Mouse (Mus musculus): ENCODE results near the gene Gm906. TPM values are rescaled to one million over a fixed set of nuclear protein-coding genes. Genes with fewer than 3 reads are reported as not detected.
"Not testable (repeated sequence)": the region's sequence is repeated elsewhere in the genome, so short reads cannot be mapped to it uniquely, and the experiment has no call there.

Gm906 gene
- polyA plus RNA-seq (2012; fragmentation: generic; extraction: Trizol) = not detected
- long read RNA-seq, experiment 1 = 0 reads
- long read RNA-seq, experiment 2 = 0 reads

DNA sequence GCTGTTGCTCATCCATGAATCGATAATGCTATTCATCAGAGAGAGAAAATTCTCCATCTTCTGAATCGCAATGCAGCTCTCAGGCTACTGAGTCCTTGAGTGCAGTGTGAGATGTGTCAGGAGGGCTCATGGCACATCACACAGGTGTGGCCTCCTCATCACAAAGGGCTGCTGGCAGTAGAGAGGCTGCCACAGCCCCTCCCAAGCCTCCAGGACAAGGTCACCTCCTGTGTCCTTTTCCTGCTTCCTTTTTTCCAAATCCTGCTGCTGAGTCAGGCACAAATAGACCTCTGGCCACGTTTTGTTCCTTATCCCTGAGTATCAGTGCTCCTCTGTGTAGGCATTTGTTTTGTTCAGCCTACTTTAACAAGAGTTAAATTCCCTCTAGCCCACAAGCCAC, at the start of gene Gm906:
Gm906 (minus strand) TSS at position 101 of the 400 bp plus-strand sequence.
- H3K79me2 ChIP-seq (ENCODE audit: control insufficient read depth, insufficient read depth); H3ac ChIP-seq (ENCODE audit: control insufficient read depth, insufficient read length, low read depth); H3K79me3 ChIP-seq (ENCODE audit: low read depth); H3K4me3 ChIP-seq (ENCODE audit: insufficient read depth, poor library complexity, severe bottlenecking); H3K27me3 ChIP-seq (ENCODE audit: control insufficient read depth, insufficient read depth, insufficient read length); H3K36me3 ChIP-seq (ENCODE audit: control insufficient read depth, insufficient read depth): not testable (repeated sequence)

DNA sequence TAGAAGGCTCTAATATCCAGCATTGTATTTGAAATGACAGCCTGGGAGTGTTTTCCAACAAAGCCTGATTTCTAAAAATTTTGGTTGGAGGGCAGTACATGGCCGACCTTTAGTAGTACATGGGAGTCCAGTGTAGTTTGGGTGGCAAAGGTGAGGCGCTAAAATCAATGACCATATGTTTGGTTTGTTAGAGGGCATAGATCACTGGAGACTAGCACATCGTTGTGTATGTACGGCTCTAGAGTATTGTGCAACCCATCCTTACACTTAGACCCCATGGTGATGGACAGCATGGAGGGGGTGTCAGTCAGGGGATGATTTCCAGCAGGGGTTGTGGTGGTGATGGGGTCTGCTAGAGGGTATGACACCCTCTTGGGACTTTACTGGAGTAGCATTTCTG, 33.2 kb upstream of the Gm906 start:
- not testable (repeated sequence) for H3K79me3 ChIP-seq (ENCODE audit: low read depth); H3K4me3 ChIP-seq (ENCODE audit: insufficient read depth, poor library complexity, severe bottlenecking); H3ac ChIP-seq (ENCODE audit: control insufficient read depth, insufficient read length, low read depth); H3K36me3 ChIP-seq (ENCODE audit: control insufficient read depth, insufficient read depth); H3K27me3 ChIP-seq (ENCODE audit: control insufficient read depth, insufficient read depth, insufficient read length); H3K79me2 ChIP-seq (ENCODE audit: control insufficient read depth, insufficient read depth)

DNA sequence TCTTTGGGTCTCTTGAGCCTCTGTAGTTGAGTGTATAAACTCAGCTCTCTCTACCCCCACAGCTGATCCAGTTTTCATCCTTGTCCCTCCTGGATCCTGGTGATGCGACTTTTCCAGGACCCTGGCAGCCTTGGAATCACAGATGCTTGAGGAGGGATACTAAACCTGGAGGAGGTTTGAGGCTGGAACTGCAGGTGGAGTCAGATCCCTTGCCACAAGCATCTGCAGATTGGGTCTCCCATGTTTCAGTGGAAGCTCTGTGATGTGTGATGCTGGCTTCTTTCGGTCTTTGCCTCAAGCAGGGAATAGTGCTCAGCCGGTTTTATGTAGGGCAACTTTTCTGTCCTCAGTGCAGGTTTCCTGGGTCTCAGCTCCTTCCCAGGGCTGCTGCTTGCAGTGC, 13.6 kb downstream of the Gm906 start:
- Histone ChIP-seq H3K27me3 (ENCODE audit: control insufficient read depth, insufficient read depth, insufficient read length) (no peaks in the 10 kb centered on the region), H3ac (ENCODE audit: control insufficient read depth, insufficient read length, low read depth) (no peak overlapping the region), H3K4me3 (ENCODE audit: insufficient read depth, poor library complexity, severe bottlenecking) (no peak overlapping the region), H3K79me2 (ENCODE audit: control insufficient read depth, insufficient read depth) (no peaks in the 10 kb centered on the region), H3K79me3 (ENCODE audit: low read depth) (no peaks in the 10 kb centered on the region), H3K36me3 (ENCODE audit: control insufficient read depth, insufficient read depth) (no peaks in the 10 kb centered on the region)
- no peak for TF ChIP-seq USF1 (IDR thresholded peaks at IDR 0.05; ENCODE audit: low read depth)
- TF ChIP-seq MYOG (IDR thresholded peaks at IDR 0.05; ENCODE audit: control insufficient read depth, extremely low read depth, insufficient read length) = no peak
- no peak for TF ChIP-seq CEBPB (IDR thresholded peaks at IDR 0.05; ENCODE audit: low read depth)
- TF ChIP-seq MAX (IDR thresholded peaks at IDR 0.05) = no peak
- TF ChIP-seq FOSL1 (IDR thresholded peaks at IDR 0.05; ENCODE audit: insufficient read depth, low read length, poor library complexity, severe bottlenecking) = no peak
- TF ChIP-seq CTCF (IDR thresholded peaks at IDR 0.05; ENCODE audit: control insufficient read depth, insufficient read depth, insufficient read length) = no peak
- no peak for TF ChIP-seq MYOD1 (IDR thresholded peaks at IDR 0.05; ENCODE audit: control insufficient read depth, insufficient read length, low read depth)

DNA sequence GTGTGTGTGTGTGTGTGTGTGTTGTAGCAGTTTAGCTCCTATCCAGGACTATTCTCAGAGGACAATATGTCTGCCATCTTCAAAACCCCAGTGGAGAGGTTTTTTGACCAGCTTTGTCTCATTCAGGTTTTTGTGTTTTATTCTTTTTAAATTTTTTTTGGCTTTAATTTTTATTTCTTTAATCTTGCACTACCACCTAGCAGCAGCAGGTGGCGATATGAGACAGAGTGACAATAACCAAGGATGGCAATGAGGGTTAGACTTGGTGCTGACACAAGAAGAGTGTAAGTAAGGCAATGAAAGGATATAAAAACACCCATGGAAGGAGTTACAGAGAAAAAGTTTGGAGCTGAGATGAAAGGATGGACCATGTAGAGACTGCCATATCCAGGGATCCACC, 38.3 kb downstream of the Gm906 start:
- not testable (repeated sequence) for H3K4me3 ChIP-seq (ENCODE audit: insufficient read depth, poor library complexity, severe bottlenecking); H3K36me3 ChIP-seq (ENCODE audit: control insufficient read depth, insufficient read depth); H3ac ChIP-seq (ENCODE audit: control insufficient read depth, insufficient read length, low read depth); H3K79me3 ChIP-seq (ENCODE audit: low read depth); H3K27me3 ChIP-seq (ENCODE audit: control insufficient read depth, insufficient read depth, insufficient read length); H3K79me2 ChIP-seq (ENCODE audit: control insufficient read depth, insufficient read depth)

DNA sequence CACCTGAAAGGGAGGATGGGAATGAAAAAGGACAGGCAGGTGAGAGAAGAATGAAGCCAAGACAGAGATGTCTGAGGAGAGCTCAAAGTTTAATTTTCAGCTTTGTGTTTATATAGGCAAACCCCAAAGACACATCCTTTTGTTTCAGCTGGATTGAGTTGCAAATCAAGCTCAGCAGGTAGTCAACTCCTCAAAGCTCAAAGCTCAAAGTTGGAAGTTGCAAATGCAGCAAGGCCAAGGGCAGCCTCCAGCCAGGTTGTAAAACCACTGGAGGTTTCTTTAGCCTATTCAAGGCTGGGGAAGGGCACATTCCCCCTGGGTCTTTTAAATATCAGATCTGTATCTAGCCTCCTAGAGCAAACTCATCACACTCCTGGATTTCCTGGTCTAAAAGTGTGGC, 39.9 kb downstream of the Gm906 start:
- not testable (repeated sequence) for H3K79me3 ChIP-seq (ENCODE audit: low read depth); H3ac ChIP-seq (ENCODE audit: control insufficient read depth, insufficient read length, low read depth); H3K79me2 ChIP-seq (ENCODE audit: control insufficient read depth, insufficient read depth); H3K27me3 ChIP-seq (ENCODE audit: control insufficient read depth, insufficient read depth, insufficient read length); H3K4me3 ChIP-seq (ENCODE audit: insufficient read depth, poor library complexity, severe bottlenecking); H3K36me3 ChIP-seq (ENCODE audit: control insufficient read depth, insufficient read depth)

DNA sequence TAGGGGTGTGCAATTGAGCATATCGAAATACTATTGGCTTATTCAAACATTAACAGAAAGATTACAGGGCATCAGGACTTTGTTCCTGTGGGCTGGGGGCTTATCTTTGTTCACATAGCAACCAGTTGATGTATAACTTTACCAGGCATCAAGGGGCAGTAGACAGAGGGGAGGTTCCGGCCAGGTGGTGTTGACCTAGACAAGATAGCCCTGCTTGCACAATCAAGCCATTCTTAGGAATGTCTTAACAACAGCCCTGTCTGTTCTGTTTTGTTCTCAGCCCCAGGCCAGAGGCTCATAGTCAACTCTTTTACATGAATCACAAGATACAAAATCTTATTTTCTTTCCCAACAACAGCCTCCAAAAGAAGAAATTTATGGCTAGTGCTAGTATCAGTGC, 40.5 kb downstream of the Gm906 start:
- not testable (repeated sequence) for H3K79me3 ChIP-seq (ENCODE audit: low read depth); H3ac ChIP-seq (ENCODE audit: control insufficient read depth, insufficient read length, low read depth); H3K27me3 ChIP-seq (ENCODE audit: control insufficient read depth, insufficient read depth, insufficient read length); H3K4me3 ChIP-seq (ENCODE audit: insufficient read depth, poor library complexity, severe bottlenecking); H3K79me2 ChIP-seq (ENCODE audit: control insufficient read depth, insufficient read depth); H3K36me3 ChIP-seq (ENCODE audit: control insufficient read depth, insufficient read depth)

DNA sequence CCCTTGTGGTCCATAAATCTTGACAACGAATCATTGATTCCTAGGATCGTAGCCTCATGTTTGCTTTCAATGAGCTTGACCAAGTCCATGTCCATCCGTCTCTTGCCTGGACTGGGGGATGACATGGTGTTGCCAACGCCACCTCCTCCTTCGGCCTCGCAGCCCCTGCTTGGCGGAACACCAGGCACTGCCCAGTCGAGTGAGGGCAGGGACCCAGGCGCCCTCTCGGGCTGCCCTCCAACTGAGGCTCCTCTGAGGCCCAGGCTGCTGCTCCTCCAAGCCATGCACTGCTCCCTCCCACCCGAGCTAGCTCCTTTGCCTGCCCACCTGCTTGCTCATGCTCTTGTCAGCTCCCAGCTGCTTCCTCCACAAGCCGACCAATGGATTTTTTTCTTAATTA, 42.1 kb downstream of the Gm906 start:
- no peaks in the 10 kb centered on the region for H3K36me3 ChIP-seq (ENCODE audit: control insufficient read depth, insufficient read depth)
- TF ChIP-seq CTCF (IDR thresholded peaks at IDR 0.05; ENCODE audit: control insufficient read depth, insufficient read depth, insufficient read length) (no peak), MAX (IDR thresholded peaks at IDR 0.05) (no peak), MYOG (IDR thresholded peaks at IDR 0.05; ENCODE audit: control insufficient read depth, extremely low read depth, insufficient read length) (no peak), USF1 (IDR thresholded peaks at IDR 0.05; ENCODE audit: low read depth) (no peak), CEBPB (IDR thresholded peaks at IDR 0.05; ENCODE audit: low read depth) (no peak), MYOD1 (IDR thresholded peaks at IDR 0.05; ENCODE audit: control insufficient read depth, insufficient read length, low read depth) (no peak), FOSL1 (IDR thresholded peaks at IDR 0.05; ENCODE audit: insufficient read depth, low read length, poor library complexity, severe bottlenecking) (no peak)
- H3K79me3 ChIP-seq (ENCODE audit: low read depth) = no peaks in the 10 kb centered on the region
- no peaks in the 10 kb centered on the region for H3K79me2 ChIP-seq (ENCODE audit: control insufficient read depth, insufficient read depth)
- no peaks in the 10 kb centered on the region for H3K27me3 ChIP-seq (ENCODE audit: control insufficient read depth, insufficient read depth, insufficient read length)
- H3ac ChIP-seq (ENCODE audit: control insufficient read depth, insufficient read length, low read depth) = no peak overlapping the region
- H3K4me3 ChIP-seq (ENCODE audit: insufficient read depth, poor library complexity, severe bottlenecking) = no peak overlapping the region

DNA sequence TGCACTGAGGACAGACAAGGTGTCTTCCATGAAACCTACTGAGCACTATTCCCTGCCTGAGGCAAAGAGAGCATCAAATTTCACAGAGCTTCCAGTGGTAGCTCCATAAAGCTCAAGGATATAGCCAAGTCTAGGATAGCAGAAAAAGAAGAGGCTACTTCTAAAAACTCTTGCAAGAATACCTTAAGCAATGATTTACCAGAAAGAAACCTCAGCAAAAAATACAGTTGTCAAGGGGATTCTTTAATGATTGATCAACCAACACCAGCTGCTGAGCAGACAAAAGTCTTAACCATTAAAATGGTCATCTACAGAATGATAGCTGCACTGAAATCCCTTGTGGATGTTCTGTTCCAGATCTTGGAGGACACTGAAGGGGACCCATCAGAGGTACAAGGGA, 53.3 kb downstream of the Gm906 start:
- H3K4me3 ChIP-seq (ENCODE audit: insufficient read depth, poor library complexity, severe bottlenecking); H3K79me2 ChIP-seq (ENCODE audit: control insufficient read depth, insufficient read depth); H3K79me3 ChIP-seq (ENCODE audit: low read depth); H3ac ChIP-seq (ENCODE audit: control insufficient read depth, insufficient read length, low read depth); H3K36me3 ChIP-seq (ENCODE audit: control insufficient read depth, insufficient read depth); H3K27me3 ChIP-seq (ENCODE audit: control insufficient read depth, insufficient read depth, insufficient read length): not testable (repeated sequence)

Small RNAs within 50 kb of the gene (microRNA-seq; reads per million reads assigned to microRNA genes)
- not detected for gene Gm24017 (ENCODE audit: borderline microRNAs expressed)

Other genes starting within 250 kb of the Gm906 start
- 23.7 TPM for gene Fbxw17, start 167.6 kb upstream of the Gm906 start, polyA plus RNA-seq (2012; fragmentation: generic; extraction: Trizol)
- gene Gm47429, start 193.6 kb upstream of the Gm906 start, polyA plus RNA-seq (2012; fragmentation: generic; extraction: Trizol) = not detected
- not detected for gene Nutm2, start 217.0 kb upstream of the Gm906 start, polyA plus RNA-seq (2012; fragmentation: generic; extraction: Trizol)